Mouse (Mus musculus) central nervous system, embryonic 11.5 days (tissue): Measurements from ENCODE around the gene Gm7233. TPM values are rescaled to one million over a fixed set of nuclear protein-coding genes. Genes with fewer than 3 reads are reported as not detected.

ENCODE experiments used
- polyA plus RNA-seq: library from polyadenylated mRNA; depleted of rRNA; stranded (reverse); fragments of >200 nt; gene quantifications from 2 replicates; pipeline ENCODE4 v1.2.3, GENCODE M21; 2012; rRNA removed

Gene Gm7233
- polyA plus RNA-seq: not detected in 2 replicates

DNA sequence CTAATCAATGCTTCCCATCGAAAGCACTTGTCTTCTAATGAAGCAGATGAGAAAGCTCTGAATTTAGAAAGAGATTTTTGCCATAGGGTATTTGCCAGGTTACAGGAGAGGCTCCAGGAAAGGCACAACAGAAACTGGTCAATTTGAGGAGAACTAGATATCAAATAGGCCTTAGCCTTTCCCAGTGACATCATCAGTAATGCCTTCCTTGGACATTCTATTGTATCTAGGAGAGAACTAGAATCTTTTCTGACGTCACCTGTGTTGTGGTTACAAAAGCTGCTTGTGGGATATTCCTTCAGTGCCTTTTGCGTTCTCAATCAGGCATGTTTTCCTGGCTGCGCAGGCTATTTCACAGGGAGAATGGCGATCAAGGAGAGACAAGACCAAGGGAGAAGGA, at the start of gene Gm7233:
Gene Gm7233 (plus strand): TSS at position 301 of the 400 bp plus-strand sequence.

DNA sequence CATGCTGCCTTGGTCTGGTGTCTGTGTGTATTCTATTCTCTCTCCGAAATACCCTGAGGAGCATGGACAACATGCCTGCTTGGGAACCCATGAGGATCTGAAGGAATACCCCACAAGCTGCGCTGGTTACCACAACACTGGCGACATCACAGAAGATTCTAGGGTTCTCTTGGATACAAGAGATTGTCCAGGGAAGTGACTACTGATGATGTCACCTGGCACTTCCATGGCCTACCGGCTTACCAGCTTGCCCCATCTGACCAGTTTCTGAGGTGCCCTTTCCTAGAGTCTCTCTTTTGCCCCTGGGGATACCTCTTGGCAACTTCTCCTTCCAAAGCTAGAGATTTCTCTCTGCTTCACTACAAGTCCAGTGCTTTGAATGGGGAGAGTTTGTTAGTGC, 55.5 kb downstream of the Gm7233 start, which contains the start of gene Gm8122:
Gene Gm8122 (minus strand): TSS at position 101 of the 400 bp plus-strand sequence.

Other genes with a start within 250 kb of the Gm7233 start
- gene Gm8082, start 186.2 kb upstream of the Gm7233 start, polyA plus RNA-seq: not detected in 2 replicates
- not detected in 2 replicates for gene Gm10376, start 164.2 kb upstream of the Gm7233 start, polyA plus RNA-seq
- gene Gm8094, start 103.2 kb upstream of the Gm7233 start, polyA plus RNA-seq: not detected in 2 replicates
- gene Gm8104, start 79.3 kb upstream of the Gm7233 start, polyA plus RNA-seq: not detected in 2 replicates
- gene Gm8122, start 55.4 kb downstream of the Gm7233 start, polyA plus RNA-seq: not detected in 2 replicates
- gene Gm8126, start 78.8 kb downstream of the Gm7233 start, polyA plus RNA-seq: not detected in 2 replicates
- not detected in 2 replicates for gene Gm9732, start 95.2 kb downstream of the Gm7233 start, polyA plus RNA-seq
- gene Gm8127, start 114.0 kb downstream of the Gm7233 start, polyA plus RNA-seq: not detected in 2 replicates
- not detected in 2 replicates for gene 1700001F09Rik, start 167.9 kb downstream of the Gm7233 start, polyA plus RNA-seq
- not detected in 2 replicates for gene Gm8138, start 236.5 kb downstream of the Gm7233 start, polyA plus RNA-seq